Mouse (Mus musculus) urinary bladder, adult 2 months (tissue): ENCODE measurements around the gene Macrod2. TPM values are rescaled to one million over a fixed set of nuclear protein-coding genes. Genes with fewer than 3 reads are reported as not detected.

Source experiments
- DNase-seq: peaks from one replicate; pipeline ENCODE4 v3.0.0; 2022; ENCODE audit warnings: low spot score
- polyA plus RNA-seq: library from polyadenylated mRNA; depleted of rRNA; stranded (reverse); fragments of >200 nt; gene quantifications from 2 replicates; pipeline ENCODE4 v1.2.3, GENCODE M21; 2012

Macrod2 gene
- polyA plus RNA-seq, 1 experiment = 3.5 TPM

DNA sequence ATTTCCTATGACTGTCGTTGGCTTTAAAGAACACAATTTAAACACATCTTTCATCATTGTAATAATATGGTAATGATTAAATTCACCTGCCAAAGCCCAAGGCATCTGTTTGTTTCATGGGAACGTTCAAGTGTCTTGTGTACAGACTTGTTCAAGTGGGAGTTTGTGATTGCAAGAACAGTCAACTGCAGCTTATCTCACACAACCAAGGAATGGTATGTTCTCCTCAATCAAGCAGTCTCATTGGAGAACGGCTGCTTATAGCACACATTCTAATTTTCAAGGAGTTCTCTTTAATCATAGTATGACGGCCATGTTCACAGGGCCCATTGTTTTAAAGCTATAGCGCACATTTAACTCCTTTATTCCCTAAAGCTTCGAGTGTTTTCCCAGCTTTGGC is 904.1 kb downstream of the Macrod2 start:
- DNase-seq = no peak

DNA sequence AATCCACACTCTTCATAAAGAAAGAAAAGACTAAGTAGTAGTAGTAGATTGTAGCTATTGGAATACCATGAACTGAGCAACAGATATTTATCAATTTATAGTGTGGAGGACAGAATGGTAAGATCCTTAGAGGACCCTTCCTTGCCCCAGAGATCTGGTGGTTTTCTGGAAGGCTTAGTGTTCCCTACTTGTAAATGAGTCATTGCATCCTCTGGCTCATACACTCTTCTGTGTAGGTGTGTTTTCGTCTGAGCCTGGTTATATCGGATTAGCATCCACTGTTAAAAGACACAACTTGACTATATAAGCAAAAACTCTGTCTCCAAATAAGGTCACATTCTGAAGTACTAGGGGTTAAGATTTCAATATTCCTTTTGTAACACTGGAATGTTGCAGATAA is 905.9 kb downstream of the Macrod2 start:
- DNase-seq = no peak

- no peak for DNase-seq
These were observed 913.3 kb downstream of the Macrod2 start for GRCm38 (mm10) chr2:141308406-141308805.

GRCm38 (mm10) chr2:141312136-141312948 is 917.2 kb downstream of the Macrod2 start:
- no peak for DNase-seq

GRCm38 (mm10) chr2:141315349-141315748 is 920.2 kb downstream of the Macrod2 start:
- DNase-seq = no peak

DNA sequence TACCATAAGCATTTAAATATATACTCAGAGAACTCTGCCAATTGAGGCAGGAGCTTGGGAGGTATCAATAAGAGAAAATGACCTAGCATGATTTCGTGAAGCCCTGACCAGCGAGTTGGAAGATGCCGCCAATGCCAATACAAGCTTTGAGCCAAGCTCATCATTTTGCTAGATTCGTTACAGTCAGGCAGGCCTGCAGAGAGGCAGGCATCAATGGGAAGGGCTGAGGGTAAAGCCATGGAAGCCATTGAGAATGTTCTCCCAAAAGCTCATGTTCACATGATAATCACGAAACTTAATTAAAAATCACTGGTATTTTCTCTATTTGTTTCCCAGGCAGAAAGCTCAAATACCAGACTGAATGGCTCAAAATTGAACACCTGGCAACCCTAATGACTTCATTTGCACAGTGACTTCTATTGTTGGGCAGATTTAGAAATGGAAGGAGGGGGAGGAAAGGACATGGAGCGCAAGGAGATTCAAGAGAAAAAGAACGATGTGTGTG is 928.9 kb downstream of the Macrod2 start:
- DNase-seq = no peak

DNA sequence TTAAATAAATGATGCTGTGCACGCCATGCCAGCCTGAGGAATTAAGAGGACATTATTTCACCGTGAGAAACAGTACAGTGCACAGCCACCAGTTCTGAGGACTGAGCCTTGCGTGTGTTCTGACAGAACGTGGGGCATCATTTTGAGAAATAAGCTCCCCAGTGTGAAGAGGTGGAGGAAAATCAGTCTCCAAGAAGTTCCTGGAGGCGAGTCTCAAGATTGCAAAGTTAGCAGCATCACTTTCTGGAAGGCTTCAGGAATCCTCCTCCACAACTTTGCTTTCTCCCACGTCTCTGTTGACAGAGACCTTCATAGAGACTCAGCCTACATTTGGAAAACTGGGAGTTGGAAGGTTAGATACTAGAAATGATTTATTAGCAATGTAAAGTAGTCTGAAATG is 932.2 kb downstream of the Macrod2 start:
- no peak for DNase-seq

GRCm38 (mm10) chr2:141337708-141338107 is 942.6 kb downstream of the Macrod2 start:
- no peak for DNase-seq

DNA sequence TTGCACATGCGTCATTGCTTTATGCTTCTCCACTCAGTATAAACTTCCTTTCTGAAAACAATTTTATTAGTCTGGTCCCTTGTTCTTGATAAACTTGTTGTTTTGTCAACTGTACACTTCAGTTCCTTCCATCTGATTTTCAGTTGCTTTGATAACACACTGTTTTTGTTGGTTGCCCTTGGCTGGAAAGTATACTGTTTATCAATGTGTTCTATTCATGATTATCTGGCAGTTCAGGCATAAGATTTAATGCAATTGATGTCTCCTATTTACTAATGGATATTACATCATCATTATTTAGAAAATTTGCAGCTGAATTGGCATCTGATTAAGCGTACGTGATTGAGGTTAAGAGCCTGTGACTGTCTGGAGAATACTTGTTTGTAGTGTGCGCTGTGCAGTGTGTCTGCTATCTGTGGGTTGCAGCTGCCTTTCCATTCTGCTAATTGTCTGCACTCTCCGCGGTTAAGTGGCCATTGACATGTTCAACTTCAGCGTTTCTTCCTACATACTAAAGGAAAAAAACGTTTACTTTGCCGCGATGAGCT is 949.0 kb downstream of the Macrod2 start:
- DNase-seq = no peak

- DNase-seq = no peak
These were observed 957.5 kb downstream of the Macrod2 start for GRCm38 (mm10) chr2:141352623-141353022.

DNA sequence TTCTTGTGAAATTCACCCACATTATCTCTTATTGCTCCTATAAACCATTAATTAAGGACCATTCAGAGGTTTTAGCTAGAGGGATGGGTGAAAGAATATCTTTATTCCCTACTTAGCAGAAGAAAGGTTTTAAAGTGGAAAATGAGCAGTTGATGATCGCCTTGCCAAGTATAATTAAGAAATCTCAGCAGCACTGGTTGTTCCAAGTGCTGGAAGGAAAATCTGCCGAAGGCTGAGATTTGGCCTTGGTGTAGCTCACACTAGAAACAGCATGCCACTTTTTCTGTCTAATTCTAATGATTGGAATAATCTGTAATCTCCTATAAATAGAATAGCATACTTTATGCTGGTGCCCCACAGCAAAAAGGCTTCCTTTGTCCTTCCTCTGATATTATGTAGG is 993.5 kb downstream of the Macrod2 start:
- DNase-seq = no peak

DNA sequence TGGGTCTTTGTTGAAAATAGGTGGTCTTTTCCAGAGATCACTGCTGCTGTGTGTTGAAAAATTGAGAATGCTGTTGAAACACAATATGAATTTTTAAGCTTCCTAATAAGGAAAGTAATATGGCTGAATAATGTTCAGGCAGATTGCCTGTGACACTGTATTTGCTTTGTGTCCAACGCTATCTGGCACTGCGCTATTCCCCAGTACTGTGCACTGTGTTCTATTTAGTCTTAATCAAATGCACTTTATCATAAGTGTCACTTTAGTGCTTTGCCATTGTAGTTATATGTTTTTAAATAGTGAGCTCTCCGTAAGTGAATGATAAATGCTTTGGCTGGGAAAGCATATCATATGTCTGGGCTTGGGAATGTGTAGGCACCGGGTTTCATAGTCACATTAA is 996.1 kb downstream of the Macrod2 start:
- no peak for DNase-seq

- no peak for DNase-seq
These were observed 999.7 kb downstream of the Macrod2 start for GRCm38 (mm10) chr2:141394806-141395205.

- DNase-seq = no peak
These were observed 1013.7 kb downstream of the Macrod2 start for GRCm38 (mm10) chr2:141408766-141409165.

- no peak for DNase-seq
These were observed 1021.3 kb downstream of the Macrod2 start for GRCm38 (mm10) chr2:141416436-141416835.

- DNase-seq = no peak
These were observed 1021.9 kb downstream of the Macrod2 start for GRCm38 (mm10) chr2:141416855-141417544.

- no peak for DNase-seq
These were observed 1024.7 kb downstream of the Macrod2 start for GRCm38 (mm10) chr2:141419806-141420205.

DNA sequence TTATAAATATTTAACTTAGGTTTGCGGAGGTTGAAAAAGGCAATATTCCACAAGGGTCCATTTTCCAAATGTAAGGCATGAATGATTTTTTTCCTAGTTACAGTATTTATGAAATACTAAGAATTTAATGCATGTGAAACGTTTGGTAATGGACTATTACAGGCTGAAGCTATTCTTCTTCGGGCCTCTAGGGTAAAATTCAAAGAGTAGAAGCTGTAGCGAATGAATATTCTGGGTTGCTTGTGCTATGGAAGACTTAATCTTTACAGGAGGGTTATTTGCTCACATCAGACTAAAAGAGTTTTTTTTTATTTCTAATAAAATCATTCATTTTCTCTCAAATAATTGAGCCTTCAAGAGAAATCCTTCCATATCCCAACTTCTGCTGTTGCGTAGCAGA is 1039.0 kb downstream of the Macrod2 start:
- no peak for DNase-seq

DNA sequence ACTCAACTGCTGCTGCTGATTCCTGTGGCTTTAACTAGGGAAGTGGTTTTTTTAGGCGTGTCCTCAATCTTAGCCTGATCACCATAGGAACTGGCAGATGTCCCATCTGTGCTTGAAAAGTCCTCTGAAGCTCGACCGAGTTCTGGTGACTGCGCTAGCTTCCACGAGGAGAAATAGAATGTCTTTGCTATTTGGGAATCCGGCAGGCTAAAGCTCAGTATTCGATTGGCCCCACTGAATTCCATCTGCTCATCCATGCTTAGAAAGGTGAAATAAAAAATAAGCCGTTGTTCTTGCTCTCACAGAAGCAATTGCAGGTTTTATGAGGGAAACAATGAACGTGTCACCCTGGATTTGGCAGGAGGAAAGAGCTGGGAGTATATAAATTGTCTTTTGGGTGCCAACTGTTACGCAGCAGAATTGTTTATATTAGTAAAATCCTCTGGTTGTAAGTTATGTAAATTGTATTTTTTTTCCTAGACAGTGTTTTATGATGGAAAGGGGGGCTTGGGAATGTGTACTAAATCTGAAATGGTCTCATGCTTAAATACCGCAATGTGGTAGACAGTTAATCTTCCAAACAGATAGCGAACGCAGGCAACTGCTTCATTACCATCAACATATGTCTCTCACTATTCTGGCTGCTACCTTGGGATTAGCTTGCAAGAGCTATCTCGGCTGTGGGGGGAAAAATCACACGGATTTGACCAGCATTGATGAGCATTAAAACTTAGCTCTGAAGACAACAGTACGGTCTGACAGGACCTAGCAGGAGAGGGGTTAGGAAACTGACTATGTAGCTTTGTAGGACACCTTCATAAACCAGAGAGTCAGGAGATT is 1039.8 kb downstream of the Macrod2 start:
- no peak for DNase-seq

- no peak for DNase-seq
These were observed 1046.8 kb downstream of the Macrod2 start for GRCm38 (mm10) chr2:141441896-141442295.

DNA sequence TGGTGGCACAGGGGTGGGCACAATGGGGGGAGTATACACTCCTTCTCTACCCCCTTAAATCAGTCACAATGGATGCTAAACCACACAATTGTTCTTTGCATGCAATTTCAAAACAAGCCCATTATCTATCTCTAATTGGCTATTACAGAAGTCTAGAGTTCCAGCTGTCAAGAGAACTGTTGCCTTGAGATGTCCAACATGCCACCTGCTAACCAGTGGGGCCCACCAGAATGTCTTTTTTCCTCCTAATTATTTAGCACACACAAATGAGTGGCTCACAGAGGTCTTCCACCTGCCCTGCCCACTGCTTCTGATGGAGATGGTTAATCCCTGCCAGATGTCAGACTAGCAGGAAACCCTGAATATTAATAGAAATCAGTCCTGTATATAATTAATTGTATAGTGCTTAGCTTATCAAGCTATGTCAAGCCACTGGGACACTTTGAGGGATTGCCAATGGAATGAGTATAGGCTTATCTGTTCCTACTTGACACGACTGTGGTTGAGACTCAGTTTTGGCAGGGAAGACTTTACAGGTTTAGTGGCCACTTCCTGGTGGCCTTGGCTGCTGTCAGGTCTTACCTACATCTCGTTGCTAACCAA is 1054.1 kb downstream of the Macrod2 start:
- DNase-seq = no peak
